7 mouse cellular contexts compared by ENCODE assay signal in genomic region chr9:106367592-106368111, GRCm38 (mm10). TPM values are rescaled to one million over a fixed set of nuclear protein-coding genes. Genes with fewer than 3 reads are reported as not detected.
DNase-seq lines count a peak whose midpoint lies in the region; ATAC-seq and TF ChIP-seq lines count a peak whose summit lies in the region.

No protein-coding gene starts in this region.

- H3K9me3 ChIP-seq in embryonic facial prominence, embryonic 10.5 days = no peaks in the 10 kb centered on the region
- H3K9me3 ChIP-seq in intestine, postnatal 0 days (ENCODE audit: control insufficient read depth) = no peaks in the 10 kb centered on the region
- no peaks in the 10 kb centered on the region for H3K9me3 ChIP-seq in midbrain, embryonic 12.5 days

- no peaks in the 10 kb centered on the region for H3K27me3 ChIP-seq in embryonic facial prominence, embryonic 10.5 days (replicated peaks; ENCODE audit: low read depth, poor library complexity, severe bottlenecking)
- H3K27me3 ChIP-seq in intestine, postnatal 0 days (replicated peaks; ENCODE audit: control insufficient read depth, insufficient read depth, low read length) = no peaks in the 10 kb centered on the region
- H3K27me3 ChIP-seq in midbrain, embryonic 12.5 days = peaks cover 12% of the 10 kb centered on the region
- no peaks in the 10 kb centered on the region for H3K27me3 ChIP-seq in small intestine, adult 2 months (ENCODE audit: control insufficient read depth, insufficient read depth, low read length)

- H3K4me3 ChIP-seq in embryonic facial prominence, embryonic 10.5 days = peak overlapping the region; percentile 82
- H3K4me3 ChIP-seq in intestine, postnatal 0 days (ENCODE audit: low read depth, low read length) = peak overlapping the region; percentile 77
- H3K4me3 ChIP-seq in midbrain, embryonic 12.5 days = peak overlapping the region; percentile 83
- peak overlapping the region; percentile 71 for H3K4me3 ChIP-seq in small intestine, adult 2 months (ENCODE audit: low read depth, low read length)

- H3K27ac ChIP-seq in embryonic facial prominence, embryonic 10.5 days (replicated peaks) = peak overlapping the region; percentile 97
- peak overlapping the region; percentile 86 for H3K27ac ChIP-seq in intestine, postnatal 0 days (ENCODE audit: low read depth, low read length)
- peak overlapping the region; percentile 97 for H3K27ac ChIP-seq in midbrain, embryonic 12.5 days (replicated peaks)
- H3K27ac ChIP-seq in small intestine, adult 2 months (ENCODE audit: insufficient read depth, low read depth, low read length) = peak overlapping the region; percentile 92

- DNase-seq in adrenal gland, postnatal 10 days = peak; percentile 99
- peak; percentile 99 for DNase-seq in embryonic facial prominence, embryonic 10.5 days (ENCODE audit: low spot score)
- peak; percentile 87 for DNase-seq in gonadal fat pad, adult 2 months (ENCODE audit: low read depth)
- DNase-seq in left cerebral cortex, postnatal 4 days = peak; percentile 95

- peaks cover 70% of the 10 kb centered on the region for H3K4me1 ChIP-seq in embryonic facial prominence, embryonic 10.5 days
- 0 out of 2 replicates have a peak, but pooled peaks cover 6% of the 10 kb centered on the region for H3K4me1 ChIP-seq in intestine, postnatal 0 days (replicated peaks; ENCODE audit: control insufficient read depth, insufficient read depth, low read length)
- H3K4me1 ChIP-seq in midbrain, embryonic 12.5 days = peaks cover 43% of the 10 kb centered on the region
- H3K4me1 ChIP-seq in small intestine, adult 2 months (ENCODE audit: control insufficient read depth, insufficient read depth, insufficient read length, low read length) = peaks cover 12% of the 10 kb centered on the region

- WGBS in embryonic facial prominence, embryonic 10.5 days = under 1% methylated on average over 36 of the region's 36 CpGs
- WGBS in intestine, postnatal 0 days = under 1% methylated on average over 36 of the region's 36 CpGs
- under 1% methylated on average over 36 of the region's 36 CpGs for WGBS in midbrain, embryonic 12.5 days
- WGBS in small intestine, adult 2 months = under 1% methylated on average over 36 of the region's 36 CpGs

- peak overlapping the region; percentile 72 for H3K9ac ChIP-seq in intestine, postnatal 0 days (ENCODE audit: low read depth, low read length)
- H3K9ac ChIP-seq in midbrain, embryonic 12.5 days (replicated peaks) = peak overlapping the region; percentile 92

- H3K4me2 ChIP-seq in intestine, postnatal 0 days (replicated peaks; ENCODE audit: low read depth) = peak overlapping the region; percentile 96
- peak overlapping the region; percentile 89 for H3K4me2 ChIP-seq in midbrain, embryonic 12.5 days (replicated peaks)

- peak; percentile 94 for ATAC-seq in intestine, postnatal 0 days
- ATAC-seq in midbrain, embryonic 12.5 days (ENCODE audit: low FRiP score, low read depth) = peak; percentile 90

- peaks cover 29% of the 10 kb centered on the region for H3K36me3 ChIP-seq in embryonic facial prominence, embryonic 10.5 days (replicated peaks)
- H3K36me3 ChIP-seq in intestine, postnatal 0 days (ENCODE audit: control insufficient read depth, insufficient read depth) = peaks cover 12% of the 10 kb centered on the region; the same call in 1 of the 2 replicates
- peaks cover 13% of the 10 kb centered on the region for H3K36me3 ChIP-seq in midbrain, embryonic 12.5 days
- H3K36me3 ChIP-seq in small intestine, adult 2 months (ENCODE audit: control insufficient read depth, insufficient read depth, low read length) = no peaks in the 10 kb centered on the region

- 0 out of 2 replicates have a peak, but pooled peaks have one; percentile 34 for TF ChIP-seq POLR2A in small intestine, adult 2 months (IDR thresholded peaks at IDR 0.05; ENCODE audit: low read depth, low read length)

- intact Hi-C loops in left cerebral cortex, postnatal 4 days (cut with DNase I) = loop anchor here (2.0 to 5.0 kb wide), 2 partner anchors 50 to 51 kb away; no protein-coding TSS in a partner anchor

- no peak for TF ChIP-seq CTCF in intestine, postnatal 0 days (IDR thresholded peaks at IDR 0.05; ENCODE audit: low read depth)
- 0 out of 2 replicates have a peak, but pooled peaks have one; percentile 5 for TF ChIP-seq CTCF in small intestine, adult 2 months (IDR thresholded peaks at IDR 0.05; ENCODE audit: extremely low read depth, insufficient read length, insufficient replicate concordance, low read depth, low read length)

RNA-seq across cellular contexts. Expression of gene Dusp7, which starts 0.8 kb away (rescaled TPM):
- 10 to 100 TPM; 21.0 to 26.1 TPM for total RNA-seq in adrenal gland, postnatal 10 days (2021)
- 29.5 and 30.8 TPM in 2 replicates for polyA plus RNA-seq in embryonic facial prominence, embryonic 10.5 days (2016; fragmentation: Nextera tagmentation; extraction: Ambion mirVana)
- polyA plus RNA-seq in gonadal fat pad, adult 2 months (2012; rRNA removed) = 43.8 and 53.6 TPM in 2 replicates
- polyA plus RNA-seq in intestine, postnatal 0 days (2015; fragmentation: Nextera tagmentation; extraction: Ambion mirVana) = 4.6 TPM in 2 replicates
- 10 to 100 TPM; 54.3 to 54.4 TPM for total RNA-seq in left cerebral cortex, postnatal 4 days (2021)
- 14.5 and 14.9 TPM in 2 replicates for polyA plus RNA-seq in midbrain, embryonic 12.5 days (2016; fragmentation: Nextera tagmentation; extraction: Ambion mirVana)
- polyA plus RNA-seq in small intestine, adult 2 months (2012; rRNA removed) = 15.9 and 20.0 TPM in 2 replicates

Comparison
In these comparisons a context has a peak if more than half of its experiments do, and no peak if none do; other contexts are left out.
1. Peak in every context shown above with its lines: DNase-seq, ATAC-seq, H3K4me3 ChIP-seq and H3K27ac ChIP-seq.